Mouse (Mus musculus) macrophage (primary cell): ENCODE results near the gene Phc1. TPM values are rescaled to one million over a fixed set of nuclear protein-coding genes. Genes with fewer than 3 reads are reported as not detected.
"Not testable (repeated sequence)": the region's sequence is repeated elsewhere in the genome, so short reads cannot be mapped to it uniquely, and the experiment has no call there.

ENCODE experiments used
- H3K27ac ChIP-seq: fragments of 350-480 bp; formaldehyde crosslinking; 2 replicates; pipeline ENCODE4 v1.9.0; 2021
- H3K36me3 ChIP-seq: fragments of 350-480 bp; formaldehyde crosslinking; 2 replicates; pipeline ENCODE4 v1.9.0; 2021; ENCODE audit errors: inconsistent target
- H3K4me3 ChIP-seq: fragments of 350-480 bp; formaldehyde crosslinking; 2 replicates; pipeline ENCODE4 v1.9.0; 2021; ENCODE audit errors: inconsistent target
- H3K79me2 ChIP-seq: fragments of 350-480 bp; formaldehyde crosslinking; 2 replicates; pipeline ENCODE4 v1.9.0; 2021; ENCODE audit errors: inconsistent target
- WGBS: methylation state at CpG from one replicate; pipeline ENCODE4 v1.1.7; 2026; ENCODE audit warnings: inconsistent platforms; ENCODE audit not compliant: missing documents; 5-methylcytosine and 5-hydroxymethylcytosine counted together
- polyA plus RNA-seq: library from polyadenylated mRNA; stranded (reverse); fragments of 250-400 nt; gene quantifications from 3 replicates; pipeline ENCODE4 v1.2.4, GENCODE M21; 2018; ENCODE audit warnings: inconsistent platforms
- total RNA-seq, 78 experiments: library from RNA; depleted of rRNA; stranded (reverse); fragments of 250-400 nt; gene quantifications; 1 replicate in 9 of 78; 2 replicates in 24 of 78; 3 replicates in 43 of 78; 4 replicates in 2 of 78; pipeline ENCODE4 v1.2.4; 2018; ENCODE audit warnings: inconsistent platforms in 56 of 78

Gene Phc1
- 10 to 100 TPM in 1 of 26 experiments, 1 to 10 TPM in 25; 1.1 to 12.0 (median 4.7) TPM for total RNA-seq (2018; cell fraction: chromatin; rRNA removed)
- 1 to 10 TPM; 2.1 to 4.6 (median 3.0) TPM for total RNA-seq (2018; cell fraction: cytosol; rRNA removed)
- total RNA-seq (2018; cell fraction: nucleus; rRNA removed): 10 to 100 TPM in 1 of 26 experiments, 1 to 10 TPM in 24, under 1 TPM in 1; 0.92 to 10.1 (median 3.3) TPM
- 2.5 to 4.7 TPM (median 4.1 TPM) in 3 replicates for polyA plus RNA-seq

- 1% methylated on average over 16 of the region's 17 CpGs for WGBS
- H3K4me3 ChIP-seq: peak within 1 kb of the TSS; percentile 54
- no peaks in the 10 kb centered on the region for H3K79me2 ChIP-seq
- H3K27ac ChIP-seq: no peak within 1 kb of the TSS
- no peaks in the 10 kb centered on the region for H3K36me3 ChIP-seq
These were observed at the start of gene Phc1 for GRCm38 (mm10) chr6:122340349-122341000. Gene Phc1 (minus strand): TSS chr6:122340561.

- not testable (repeated sequence) for H3K4me3 ChIP-seq
These were observed 49.6 kb upstream of the Phc1 start for GRCm38 (mm10) chr6:122389986-122390385.

GRCm38 (mm10) chr6:122387177-122388028, 47.0 kb upstream of the Phc1 start:
- H3K27ac ChIP-seq: not testable (repeated sequence)

More at GRCm38 (mm10) chr6:122389986-122390385, 49.6 kb upstream of the Phc1 start:
- not testable (repeated sequence) for H3K36me3 ChIP-seq, H3K27ac ChIP-seq, H3K79me2 ChIP-seq
- 20% methylated on average over 1 of the region's 3 CpGs for WGBS

GRCm38 (mm10) chr6:122385724-122386123, 45.4 kb upstream of the Phc1 start:
- H3K36me3 ChIP-seq: no peaks in the 10 kb centered on the region
- no peaks in the 10 kb centered on the region for H3K79me2 ChIP-seq
- H3K4me3 ChIP-seq: no peak overlapping the region
- H3K27ac ChIP-seq: no peak overlapping the region
- 41% methylated on average over 5 of the region's 5 CpGs for WGBS

More at GRCm38 (mm10) chr6:122387177-122388028, 47.0 kb upstream of the Phc1 start:
- WGBS: 67% methylated on average over 12 of the region's 12 CpGs
- H3K4me3 ChIP-seq, H3K36me3 ChIP-seq, H3K79me2 ChIP-seq: not testable (repeated sequence)

- Histone ChIP-seq H3K4me3 (no peak overlapping the region), H3K27ac (no peak overlapping the region), H3K79me2 (no peaks in the 10 kb centered on the region), H3K36me3 (no peaks in the 10 kb centered on the region)
- 92% methylated on average over 13 of the region's 13 CpGs for WGBS
These were observed 44.5 kb upstream of the Phc1 start for GRCm38 (mm10) chr6:122384886-122385285.

GRCm38 (mm10) chr6:122383211-122383610, 42.9 kb upstream of the Phc1 start:
- 55% methylated on average over 5 of the region's 5 CpGs for WGBS
- H3K27ac ChIP-seq: no peak overlapping the region
- no peaks in the 10 kb centered on the region for H3K36me3 ChIP-seq
- no peaks in the 10 kb centered on the region for H3K79me2 ChIP-seq
- no peak overlapping the region for H3K4me3 ChIP-seq

- Histone ChIP-seq H3K79me2 (no peaks in the 10 kb centered on the region), H3K36me3 (no peaks in the 10 kb centered on the region), H3K27ac (no peak overlapping the region), H3K4me3 (no peak overlapping the region)
- WGBS: 69% methylated on average over 8 of the region's 8 CpGs
These were observed 41.7 kb upstream of the Phc1 start for GRCm38 (mm10) chr6:122382046-122382445.

- Histone ChIP-seq H3K79me2 (no peaks in the 10 kb centered on the region), H3K4me3 (no peak overlapping the region), H3K27ac (no peak overlapping the region), H3K36me3 (no peaks in the 10 kb centered on the region)
- 12% methylated on average over 3 of the region's 3 CpGs for WGBS
These were observed 27.9 kb upstream of the Phc1 start for GRCm38 (mm10) chr6:122368245-122368644.

GRCm38 (mm10) chr6:122366976-122367375, 26.6 kb upstream of the Phc1 start:
- Histone ChIP-seq H3K27ac (no peak overlapping the region), H3K4me3 (no peak overlapping the region), H3K36me3 (no peaks in the 10 kb centered on the region), H3K79me2 (no peaks in the 10 kb centered on the region)
- 86% methylated on average over 3 of the region's 3 CpGs for WGBS

- H3K36me3 ChIP-seq: no peaks in the 10 kb centered on the region
- H3K4me3 ChIP-seq: no peak overlapping the region
- H3K79me2 ChIP-seq: no peaks in the 10 kb centered on the region
- no peak overlapping the region for H3K27ac ChIP-seq
- WGBS: 85% methylated on average over 2 of the region's 2 CpGs
These were observed 25.9 kb upstream of the Phc1 start for GRCm38 (mm10) chr6:122366287-122366686.

- Histone ChIP-seq H3K27ac (no peak overlapping the region), H3K79me2 (no peaks in the 10 kb centered on the region), H3K4me3 (no peak overlapping the region), H3K36me3 (no peaks in the 10 kb centered on the region)
- 73% methylated on average over 3 of the region's 3 CpGs for WGBS
These were observed 25.3 kb upstream of the Phc1 start for GRCm38 (mm10) chr6:122365706-122366105.

- 91% methylated on average over 1 of the region's 1 CpGs for WGBS
- no peaks in the 10 kb centered on the region for H3K36me3 ChIP-seq
- H3K27ac ChIP-seq: no peak overlapping the region
- H3K79me2 ChIP-seq: no peaks in the 10 kb centered on the region
- no peak overlapping the region for H3K4me3 ChIP-seq
These were observed 16.7 kb upstream of the Phc1 start for GRCm38 (mm10) chr6:122357089-122357488.

GRCm38 (mm10) chr6:122355909-122356308, 15.5 kb upstream of the Phc1 start:
- Histone ChIP-seq H3K27ac (no peak overlapping the region), H3K79me2 (no peaks in the 10 kb centered on the region), H3K36me3 (no peaks in the 10 kb centered on the region), H3K4me3 (no peak overlapping the region)
- WGBS: 70% methylated on average over 9 of the region's 9 CpGs

GRCm38 (mm10) chr6:122347326-122347725, 7.0 kb upstream of the Phc1 start:
- not testable (repeated sequence) for H3K79me2 ChIP-seq, H3K27ac ChIP-seq, H3K36me3 ChIP-seq, H3K4me3 ChIP-seq
- 70% methylated on average over 1 of the region's 1 CpGs for WGBS

GRCm38 (mm10) chr6:122346399-122346798, 6.0 kb upstream of the Phc1 start:
- H3K4me3 ChIP-seq: no peak overlapping the region
- H3K27ac ChIP-seq: no peak overlapping the region
- no peaks in the 10 kb centered on the region for H3K79me2 ChIP-seq
- no peaks in the 10 kb centered on the region for H3K36me3 ChIP-seq
- WGBS: 94% methylated on average over 6 of the region's 7 CpGs
